9 mouse cellular contexts compared by ENCODE assay signal in genomic region chr4:139535719-139536118, GRCm38 (mm10). TPM values are rescaled to one million over a fixed set of nuclear protein-coding genes. Genes with fewer than 3 reads are reported as not detected.
A peak's percentile ranks its signal among the peaks of the same experiment; 100 is the strongest.
DNase-seq lines count a peak whose midpoint lies in the region; ATAC-seq and TF ChIP-seq lines count a peak whose summit lies in the region.
"Had no signal": no experiment of that assay in that cellular context is flagged by ENCODE, and none has a peak within 500 bp of the region (broad histone marks: within the 10 kb centered on the region; RNA-seq: fewer than 3 reads in every experiment).

No protein-coding gene starts in this region.

- H3K9me3 ChIP-seq in forebrain, embryonic 10.5 days, result no peaks in the 10 kb centered on the region
- H3K9me3 ChIP-seq in forebrain, embryonic 12.5 days, result no peaks in the 10 kb centered on the region
- H3K9me3 ChIP-seq in kidney, embryonic 15.5 days (replicated peaks), result no peaks in the 10 kb centered on the region
- H3K9me3 ChIP-seq in embryonic facial prominence, embryonic 15.5 days (replicated peaks), result no peaks in the 10 kb centered on the region
- no peaks in the 10 kb centered on the region for H3K9me3 ChIP-seq in liver, embryonic 14.5 days (ENCODE audit: control insufficient read depth, low read length)
- H3K9me3 ChIP-seq: G1E had no signal

- TF ChIP-seq EP300 in liver, embryonic 14.5 days (IDR thresholded peaks at IDR 0.05; ENCODE audit: low read depth), result no peak

- no peak overlapping the region for H3K4me3 ChIP-seq in forebrain, embryonic 10.5 days
- H3K4me3 ChIP-seq in forebrain, embryonic 12.5 days (replicated peaks), result no peak overlapping the region
- no peak overlapping the region for H3K4me3 ChIP-seq in kidney, embryonic 15.5 days (replicated peaks)
- H3K4me3 ChIP-seq in embryonic facial prominence, embryonic 15.5 days (replicated peaks), result no peak overlapping the region
- no peak overlapping the region for H3K4me3 ChIP-seq in liver, embryonic 14.5 days (ENCODE audit: insufficient read depth in 1 of 2, low read depth in 2 of 2, low read length in 2 of 2)

- H3K36me3 ChIP-seq in forebrain, embryonic 10.5 days (replicated peaks), result no peaks in the 10 kb centered on the region
- H3K36me3 ChIP-seq in forebrain, embryonic 12.5 days (replicated peaks), result no peaks in the 10 kb centered on the region
- H3K36me3 ChIP-seq in kidney, embryonic 15.5 days, result no peaks in the 10 kb centered on the region
- H3K36me3 ChIP-seq in embryonic facial prominence, embryonic 15.5 days, result no peaks in the 10 kb centered on the region
- H3K36me3 ChIP-seq in liver, embryonic 14.5 days (replicated peaks; ENCODE audit: control insufficient read depth, insufficient read depth, low read depth), result no peaks in the 10 kb centered on the region
- H3K36me3 ChIP-seq: G1E had no signal

- WGBS in forebrain, embryonic 10.5 days, result 61% methylated on average over 7 of the region's 7 CpGs
- 52% methylated on average over 7 of the region's 7 CpGs for WGBS in forebrain, embryonic 12.5 days
- 53% methylated on average over 7 of the region's 7 CpGs for WGBS in kidney, embryonic 15.5 days
- 52% methylated on average over 7 of the region's 7 CpGs for WGBS in embryonic facial prominence, embryonic 15.5 days
- WGBS in liver, embryonic 14.5 days (ENCODE audit: insufficient replicate concordance), result 59% methylated on average over 7 of the region's 7 CpGs

- H3K27ac ChIP-seq in forebrain, embryonic 10.5 days, result peak overlapping the region; percentile 76
- no peak overlapping the region for H3K27ac ChIP-seq in forebrain, embryonic 12.5 days
- no peak overlapping the region for H3K27ac ChIP-seq in kidney, embryonic 15.5 days
- no peak overlapping the region for H3K27ac ChIP-seq in embryonic facial prominence, embryonic 15.5 days (replicated peaks)
- peak overlapping the region; percentile 37; the same call in 1 of the 2 replicates for H3K27ac ChIP-seq in liver, embryonic 14.5 days

- H3K4me1 ChIP-seq in forebrain, embryonic 10.5 days, result peaks cover 22% of the 10 kb centered on the region
- H3K4me1 ChIP-seq in forebrain, embryonic 12.5 days, result peaks cover 12% of the 10 kb centered on the region
- H3K4me1 ChIP-seq in kidney, embryonic 15.5 days, result peaks cover 15% of the 10 kb centered on the region
- H3K4me1 ChIP-seq in embryonic facial prominence, embryonic 15.5 days, result 0 out of 2 replicates have a peak, but pooled peaks cover 5% of the 10 kb centered on the region
- peaks cover 0 to 9% of the 10 kb centered on the region in 2 experiments; a peak in 2 of 4 replicates for H3K4me1 ChIP-seq in liver, embryonic 14.5 days (replicated peaks; ENCODE audit: control insufficient read depth in 2 of 2, insufficient read depth in 2 of 2, low read length in 1 of 2)

- intact Hi-C loops in gastrocnemius, postnatal 36 days (cut with DNase I), result no loop called here
- intact Hi-C loops in left cerebral cortex, postnatal 10 days (cut with DNase I), result no loop called here

- no peaks in the 10 kb centered on the region for H3K27me3 ChIP-seq in forebrain, embryonic 10.5 days (ENCODE audit: poor library complexity, severe bottlenecking)
- no peaks in the 10 kb centered on the region; the same call in 1 of the 2 replicates for H3K27me3 ChIP-seq in forebrain, embryonic 12.5 days
- no peaks in the 10 kb centered on the region for H3K27me3 ChIP-seq in kidney, embryonic 15.5 days
- H3K27me3 ChIP-seq in embryonic facial prominence, embryonic 15.5 days, result no peaks in the 10 kb centered on the region
- H3K27me3 ChIP-seq in liver, embryonic 14.5 days (ENCODE audit: control insufficient read depth, insufficient read depth, low read length), result no peaks in the 10 kb centered on the region

- ATAC-seq in forebrain, embryonic 12.5 days (ENCODE audit: low FRiP score), result no peak
- peak; percentile 40; the same call in 1 of the 2 replicates for ATAC-seq in kidney, embryonic 15.5 days (replicated peaks; ENCODE audit: low FRiP score)
- ATAC-seq in embryonic facial prominence, embryonic 15.5 days (ENCODE audit: insufficient number of reproducible peaks, low FRiP score, low TSS enrichment, low read depth), result peak; percentile 16; the same call in 1 of the 2 replicates
- no peak for ATAC-seq in liver, embryonic 14.5 days (ENCODE audit: insufficient read depth)

- no peak for TF ChIP-seq CTCF in liver, embryonic 14.5 days (IDR thresholded peaks at IDR 0.05; ENCODE audit: low read depth)

- no peak for DNase-seq in forebrain, embryonic 10.5 days (ENCODE audit: extremely low spot score, low spot score)
- DNase-seq in kidney, postnatal 14 days, result no peak
- no peak for DNase-seq in liver, embryonic 14.5 days (ENCODE audit: low read depth in 3 of 3, low spot score in 3 of 3)
- DNase-seq in gastrocnemius, postnatal 36 days, result no peak
- no peak for DNase-seq in left cerebral cortex, postnatal 10 days (ENCODE audit: extremely low spot score in 1 of 2, low spot score in 2 of 2)

- H3K4me2 ChIP-seq in forebrain, embryonic 12.5 days, result no peak overlapping the region
- H3K4me2 ChIP-seq in kidney, embryonic 15.5 days, result no peak overlapping the region
- no peak overlapping the region for H3K4me2 ChIP-seq in embryonic facial prominence, embryonic 15.5 days (replicated peaks)
- H3K4me2 ChIP-seq in liver, embryonic 14.5 days (ENCODE audit: low read depth), result no peak overlapping the region

- H3K9ac ChIP-seq in forebrain, embryonic 12.5 days, result no peak overlapping the region
- H3K9ac ChIP-seq in kidney, embryonic 15.5 days, result no peak overlapping the region
- H3K9ac ChIP-seq in embryonic facial prominence, embryonic 15.5 days, result no peak overlapping the region
- H3K9ac ChIP-seq in liver, embryonic 14.5 days (replicated peaks), result no peak overlapping the region

RNA-seq across cellular contexts. Expression of gene Iffo2, which starts 5.4 kb away (rescaled TPM):
- 2.3 and 3.0 TPM in 2 replicates for polyA plus RNA-seq in forebrain, embryonic 10.5 days (2016; fragmentation: Nextera tagmentation; extraction: Ambion mirVana)
- polyA plus RNA-seq in forebrain, embryonic 12.5 days (2016; fragmentation: Nextera tagmentation; extraction: Ambion mirVana), result 3.3 and 4.5 TPM in 2 replicates
- polyA plus RNA-seq in kidney, embryonic 15.5 days (2015; fragmentation: Nextera tagmentation; extraction: Ambion mirVana), result 4.3 and 4.8 TPM in 2 replicates
- 5.1 and 5.8 TPM in 2 replicates for polyA plus RNA-seq in embryonic facial prominence, embryonic 15.5 days (2015; fragmentation: Nextera tagmentation; extraction: Ambion mirVana)
- 1.0 and 1.4 TPM in 2 replicates for polyA plus RNA-seq in liver, embryonic 14.5 days (2012; rRNA removed)
- polyA plus RNA-seq in liver, embryonic 14.5 days (2014; fragmentation: Nextera tagmentation; extraction: Ambion mirVana), result 0.56 and 0.71 TPM in 2 replicates
- total RNA-seq in gastrocnemius, postnatal 36 days (2021), result 1 to 10 TPM; 2.0 to 2.1 TPM
- total RNA-seq in left cerebral cortex, postnatal 10 days (2021), result 10 to 100 TPM; 18.4 to 18.9 TPM

Comparison
In these comparisons a context has a peak if more than half of its experiments do, and no peak if none do; other contexts are left out.
1. H3K27ac ChIP-seq: peak in forebrain, embryonic 10.5 days (single experiment) and liver, embryonic 14.5 days (single experiment); none in forebrain, embryonic 12.5 days (single experiment), kidney, embryonic 15.5 days (single experiment) and embryonic facial prominence, embryonic 15.5 days (single experiment).
2. ATAC-seq: peak in kidney, embryonic 15.5 days (single experiment) and embryonic facial prominence, embryonic 15.5 days (single experiment); none in forebrain, embryonic 12.5 days (single experiment) and liver, embryonic 14.5 days (single experiment).